Mouse (Mus musculus): Measurements from ENCODE around the gene Klb.

Gene Klb

DNA sequence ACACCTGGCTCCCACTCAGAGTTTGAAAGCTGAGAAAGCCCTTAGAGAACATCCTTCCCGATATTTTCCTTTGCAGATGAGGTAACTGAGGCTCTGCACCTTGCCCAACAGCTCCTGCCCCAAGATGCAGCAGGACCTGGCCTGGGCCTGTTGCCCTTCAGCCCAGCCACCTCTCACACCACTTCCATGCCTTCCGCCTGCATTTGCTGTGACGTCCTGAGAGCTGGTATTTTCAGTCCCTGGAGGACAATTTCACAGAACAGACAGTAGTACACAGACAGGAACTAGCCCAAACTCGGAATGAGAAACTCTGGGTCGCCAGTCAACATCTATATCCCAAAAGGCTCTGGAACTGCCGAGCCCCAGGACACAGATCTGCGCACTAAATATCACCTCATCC, 26.6 kb downstream of the Klb start:
- DNase-seq (ENCODE audit: low spot score in 2 of 2) = no peak

DNA sequence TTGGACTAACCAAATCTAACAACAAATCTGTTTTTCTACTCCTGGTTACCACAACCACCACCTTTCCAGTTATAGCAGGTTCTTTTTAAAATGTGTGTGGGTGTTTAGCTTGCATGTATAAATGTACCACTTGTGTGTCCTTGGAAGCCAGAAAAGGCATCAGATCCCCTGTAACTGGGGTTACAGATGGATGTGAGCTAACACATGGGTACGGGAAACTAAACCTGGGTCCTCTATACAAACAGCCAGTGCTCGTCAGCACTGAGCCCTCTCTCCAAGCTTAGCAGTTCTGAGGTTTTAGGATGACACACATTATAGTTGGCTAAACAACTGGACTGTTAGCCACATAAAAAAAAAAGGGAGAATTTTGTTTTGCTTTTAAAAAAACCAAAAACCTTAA, 37.6 kb downstream of the Klb start:
- no peak for DNase-seq (ENCODE audit: low spot score in 2 of 2)

DNA sequence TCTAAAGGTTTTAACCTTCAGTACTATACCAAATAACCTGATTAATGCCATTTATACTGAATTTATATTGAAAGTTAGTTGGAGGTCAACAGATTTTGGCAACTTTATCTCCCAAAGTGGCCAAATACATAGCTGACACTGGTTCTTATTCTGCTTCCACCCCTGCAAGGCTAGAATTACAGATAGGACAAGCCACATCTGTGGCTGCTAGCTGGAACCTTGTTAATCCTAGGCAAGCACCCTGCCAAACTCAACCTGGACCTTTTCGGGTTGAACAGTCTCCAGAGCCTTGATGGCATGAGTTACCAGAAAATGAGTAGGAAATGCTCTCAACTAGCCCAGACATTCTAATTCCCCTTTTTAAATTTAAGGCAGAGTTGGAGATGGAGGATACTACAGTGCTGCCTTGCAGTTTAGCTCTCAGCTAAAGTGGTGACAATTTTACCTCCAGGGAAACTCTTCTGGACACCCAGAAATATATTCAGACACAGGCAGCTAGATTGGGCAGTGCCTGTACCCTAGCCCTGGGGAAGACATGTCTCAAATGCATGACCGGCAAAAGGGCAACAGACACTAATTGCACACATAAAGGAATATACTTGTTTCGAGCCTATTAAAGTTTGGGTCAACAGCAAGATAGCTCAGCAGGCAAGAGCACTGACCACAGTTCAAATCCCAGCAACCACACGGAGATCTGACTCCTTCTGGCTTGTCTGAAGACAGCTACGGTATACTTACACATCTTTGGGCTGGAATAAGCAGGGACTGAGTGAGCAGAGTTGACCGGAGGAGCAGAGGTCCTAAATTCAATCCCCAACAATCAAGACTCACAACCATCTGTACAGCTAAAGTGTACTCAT, 39.1 kb downstream of the Klb start:
- no peak for DNase-seq (ENCODE audit: low spot score in 2 of 2)

DNA sequence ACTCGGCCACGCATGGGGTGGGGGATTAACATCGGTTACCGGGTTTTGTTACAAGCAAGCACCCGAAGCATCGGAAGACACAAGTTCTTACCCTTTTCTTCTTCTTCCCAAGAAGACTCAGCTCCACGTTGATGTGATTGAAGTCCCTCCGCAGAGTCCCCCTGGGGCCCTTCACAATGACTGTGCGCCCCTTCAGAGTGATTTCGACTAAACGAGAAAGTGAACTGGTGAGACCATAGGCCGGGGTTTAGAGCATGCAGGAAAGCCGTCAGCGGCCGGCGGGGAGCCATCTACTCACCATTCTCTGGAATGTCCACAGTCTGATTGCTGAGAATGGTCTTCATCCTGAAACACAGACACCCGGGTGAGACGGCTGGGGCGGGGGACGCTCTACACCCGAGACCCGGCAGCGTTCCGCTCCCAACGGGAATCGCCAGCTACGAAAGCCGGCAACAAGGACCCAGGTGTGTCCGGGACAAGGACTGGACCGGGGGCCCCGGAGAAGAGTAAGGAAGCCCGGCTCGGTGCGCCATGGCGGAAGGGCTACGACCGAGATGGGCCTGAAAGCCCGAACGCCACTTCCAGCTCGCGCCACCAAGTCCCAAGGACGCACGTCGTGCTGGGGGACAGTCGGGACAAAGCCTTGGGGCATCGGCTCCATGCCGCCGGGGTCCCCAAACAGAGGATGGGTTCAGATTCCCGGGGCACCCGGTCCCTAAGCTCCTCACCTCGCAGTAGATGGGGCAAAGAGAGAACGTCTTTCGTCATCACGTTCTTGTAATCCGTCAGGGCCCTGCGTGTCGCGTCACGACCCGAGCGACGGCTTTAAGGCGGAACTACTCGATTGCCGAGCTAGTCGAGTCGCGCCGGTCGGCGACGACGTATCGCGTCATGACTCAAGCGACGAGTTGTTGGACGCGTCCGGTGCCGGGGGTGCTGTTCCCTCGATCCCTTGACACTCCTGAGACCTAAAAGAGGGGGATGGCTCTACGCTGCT, 42.8 kb downstream of the Klb start, which contains the start of the genes Rpl9 and Lias:
Gene Rpl9 (minus strand): TSS at position 797 of the 997 bp plus-strand sequence.
Gene Lias (plus strand): TSS at position 850 of the 997 bp plus-strand sequence.
- peak; percentile 100 for DNase-seq (ENCODE audit: low spot score in 2 of 2)

DNA sequence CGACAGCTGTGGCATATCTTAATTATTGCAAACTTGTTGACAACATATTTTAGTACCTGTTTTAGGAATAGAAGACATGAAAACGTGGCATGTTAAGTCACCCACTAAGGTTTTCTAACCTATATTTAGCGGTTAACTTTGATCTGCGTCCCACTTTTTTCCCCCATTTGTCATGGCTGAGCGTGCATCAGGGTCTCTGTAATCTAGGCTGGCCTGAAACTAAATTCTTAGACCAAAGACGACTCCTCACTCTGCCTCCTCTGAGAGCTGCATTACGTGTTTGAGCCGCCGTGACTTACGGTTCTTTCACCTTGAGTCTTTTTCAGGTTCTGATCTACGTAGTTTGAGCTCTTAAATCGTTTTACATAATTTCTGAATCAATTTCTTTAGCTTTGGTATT, 43.6 kb downstream of the Klb start:
- DNase-seq (ENCODE audit: low spot score in 2 of 2) = no peak

DNA sequence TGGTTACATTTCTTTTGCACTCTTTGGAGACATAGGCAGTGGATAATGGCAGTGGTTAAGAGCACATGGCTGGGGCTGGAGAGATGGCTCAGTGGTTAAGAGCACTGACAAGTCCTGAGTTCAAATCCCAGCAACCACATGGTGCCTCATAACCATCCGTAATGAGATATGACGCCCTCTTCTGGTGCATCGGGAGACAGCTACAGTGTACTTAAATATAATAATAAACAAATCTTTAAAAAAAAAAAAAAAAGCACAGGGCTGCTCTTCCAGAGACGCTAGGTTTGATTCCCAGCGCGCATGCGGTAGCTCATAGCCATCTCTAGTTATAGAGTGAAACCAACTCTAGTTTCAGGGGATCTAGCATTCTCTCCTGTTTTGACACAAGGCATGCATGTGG, 46.3 kb downstream of the Klb start:
- DNase-seq (ENCODE audit: low spot score in 2 of 2) = no peak

DNA sequence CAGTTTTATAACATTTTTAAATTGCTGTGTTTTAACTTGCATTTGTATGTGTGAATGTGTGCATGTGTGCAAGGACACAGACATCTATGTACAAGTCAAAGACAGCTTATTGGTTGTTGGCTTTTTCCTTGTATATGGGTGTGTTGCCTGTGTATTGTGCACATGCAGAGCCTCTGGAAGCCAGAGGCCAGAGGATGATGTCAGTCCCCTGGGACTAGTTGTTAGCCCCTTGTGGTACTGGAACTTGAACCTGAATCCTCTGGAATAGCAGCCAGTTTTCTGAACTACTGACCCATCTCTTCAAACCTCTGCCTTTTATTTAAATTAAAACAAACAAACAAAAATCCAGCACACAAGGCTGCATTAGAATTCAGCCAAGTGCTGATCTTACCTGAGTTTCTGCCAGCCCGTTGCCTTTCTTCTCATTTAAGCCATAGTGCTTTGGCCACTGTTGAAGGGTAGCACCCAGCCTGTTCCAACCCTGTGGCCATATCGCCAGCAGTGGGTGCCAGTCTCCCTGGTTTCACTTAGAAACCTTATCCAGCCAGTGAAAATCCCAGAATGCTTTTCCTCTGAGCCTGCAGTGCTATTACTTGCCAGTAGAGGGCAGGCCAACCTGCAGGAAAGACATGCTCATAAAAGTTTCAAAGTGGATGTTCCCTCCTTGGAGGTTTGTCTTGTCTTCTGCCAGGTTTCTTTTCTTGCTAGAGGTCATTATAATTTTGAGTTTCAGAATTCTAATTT, 53.3 kb downstream of the Klb start:
- DNase-seq (ENCODE audit: low spot score in 2 of 2) = peak; percentile 81 to 88

DNA sequence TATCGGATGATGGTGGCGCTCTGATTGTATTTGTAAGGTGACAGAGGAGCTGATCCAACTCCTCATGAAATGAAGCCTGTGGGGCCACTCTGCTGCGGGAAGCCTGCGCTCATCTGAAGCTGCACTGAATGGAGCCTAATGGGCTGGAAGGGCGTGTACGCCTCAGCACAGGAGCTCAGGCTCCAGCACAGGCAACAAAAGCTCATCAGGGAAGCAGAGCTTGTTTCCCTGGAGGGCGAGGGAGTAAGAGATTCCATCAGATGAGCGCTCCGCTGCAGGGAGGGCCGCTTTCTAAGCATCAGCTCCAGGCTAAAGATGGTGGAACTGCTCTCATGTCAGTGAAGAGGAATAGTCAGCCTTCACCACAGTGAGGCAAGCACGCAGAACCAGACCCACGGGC, 59.9 kb downstream of the Klb start:
- no peak for DNase-seq (ENCODE audit: low spot score in 2 of 2)

DNA sequence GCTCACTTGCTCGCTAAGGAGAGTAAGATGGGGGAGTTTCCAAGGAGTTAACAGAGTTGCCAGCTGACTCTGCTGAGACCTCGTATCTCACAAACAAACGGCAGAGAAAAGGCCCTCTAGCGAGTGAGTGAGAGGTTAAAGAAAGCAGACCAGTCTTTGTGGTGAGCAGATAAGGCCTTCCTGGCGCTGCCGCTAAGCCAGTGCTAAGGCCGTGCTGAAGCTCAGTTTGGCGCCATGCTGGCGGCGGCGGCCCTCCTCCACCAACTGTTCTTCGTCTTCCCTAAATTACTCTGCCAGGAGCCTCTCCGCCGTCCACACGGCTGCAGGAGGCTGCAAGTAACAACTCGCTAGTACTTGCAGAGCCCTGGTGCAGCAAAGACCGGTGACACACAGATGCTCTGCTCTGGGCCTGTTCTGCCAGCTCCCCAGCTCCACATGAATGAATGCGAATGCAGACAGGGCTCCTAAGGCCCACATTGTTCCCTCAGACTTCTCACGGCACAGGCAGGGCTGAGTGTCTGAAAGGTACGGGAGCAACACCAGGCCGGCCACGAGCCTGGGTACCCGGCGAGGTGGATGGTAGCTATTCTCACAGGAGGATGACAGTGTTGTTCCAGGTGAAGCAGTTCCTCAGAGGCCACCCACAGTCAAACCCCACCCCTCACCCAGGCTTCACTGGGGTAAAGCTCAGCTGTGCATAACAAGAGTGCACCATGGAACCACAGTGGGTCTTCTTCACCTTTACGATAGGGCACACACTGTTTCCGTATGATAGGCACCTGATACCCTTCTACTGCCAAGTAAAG, 67.7 kb downstream of the Klb start:
- peak in 1 of 2 experiments; percentile 24 for DNase-seq (ENCODE audit: low spot score in 2 of 2)

DNA sequence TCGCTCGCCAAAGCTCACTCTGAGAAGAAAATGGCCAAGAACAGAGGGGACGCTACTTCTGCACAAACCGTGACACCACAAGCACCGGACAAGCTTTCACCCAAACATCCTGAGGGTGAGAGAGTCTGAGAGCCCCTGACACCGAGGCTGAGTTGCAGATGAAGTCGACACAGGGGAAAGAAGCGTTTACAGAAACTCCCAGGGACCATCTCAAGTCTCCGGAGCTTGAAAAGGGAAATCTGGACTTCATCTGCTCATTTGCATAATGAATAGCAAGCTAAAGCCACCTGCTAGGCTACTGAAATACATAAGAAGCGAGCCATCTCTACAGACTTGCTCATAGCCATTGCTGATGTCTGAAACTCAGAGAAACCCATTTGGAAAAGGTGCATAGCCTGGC, 71.0 kb downstream of the Klb start:
- no peak for DNase-seq (ENCODE audit: low spot score in 2 of 2)

DNA sequence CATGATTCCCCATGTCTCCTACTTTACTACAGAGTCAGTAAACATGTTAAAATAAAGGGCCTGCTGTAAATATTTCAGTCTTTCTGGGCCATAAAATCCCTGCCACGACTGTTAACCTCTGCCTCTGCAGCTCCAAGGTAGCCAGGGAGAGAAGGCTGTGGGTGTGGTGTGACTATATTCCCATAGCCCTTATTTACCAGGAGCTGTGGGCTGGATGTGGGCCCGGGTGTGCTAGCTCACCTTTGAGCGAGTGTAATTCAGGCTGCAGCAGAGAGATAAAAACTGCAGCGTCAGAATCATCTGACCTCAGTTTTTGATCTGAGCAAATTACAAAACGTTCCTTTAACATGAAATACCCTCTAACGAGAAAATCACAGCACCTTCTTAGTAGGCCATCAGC, 72.7 kb downstream of the Klb start:
- no peak for DNase-seq (ENCODE audit: low spot score in 2 of 2)

DNA sequence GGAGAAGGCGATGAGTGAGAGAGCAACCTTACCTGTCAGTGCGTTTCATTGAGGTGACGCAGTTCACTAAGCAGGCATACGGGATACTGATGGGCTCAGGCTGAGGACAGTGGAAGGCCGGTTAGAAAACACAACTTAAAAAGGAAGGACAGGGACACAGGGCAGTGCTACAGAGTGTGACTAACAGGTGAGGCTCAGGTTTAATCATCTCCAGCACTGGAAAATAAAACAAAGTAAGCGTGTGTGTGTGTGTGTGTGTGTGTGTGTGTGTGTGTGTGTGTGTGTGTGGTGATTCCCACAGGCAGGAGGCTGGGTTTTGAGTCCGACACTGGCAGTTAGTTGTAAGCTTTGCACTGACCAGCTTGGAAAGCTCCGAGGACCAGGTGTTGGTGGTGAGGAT, 74.7 kb downstream of the Klb start:
- DNase-seq (ENCODE audit: low spot score in 2 of 2) = no peak

DNA sequence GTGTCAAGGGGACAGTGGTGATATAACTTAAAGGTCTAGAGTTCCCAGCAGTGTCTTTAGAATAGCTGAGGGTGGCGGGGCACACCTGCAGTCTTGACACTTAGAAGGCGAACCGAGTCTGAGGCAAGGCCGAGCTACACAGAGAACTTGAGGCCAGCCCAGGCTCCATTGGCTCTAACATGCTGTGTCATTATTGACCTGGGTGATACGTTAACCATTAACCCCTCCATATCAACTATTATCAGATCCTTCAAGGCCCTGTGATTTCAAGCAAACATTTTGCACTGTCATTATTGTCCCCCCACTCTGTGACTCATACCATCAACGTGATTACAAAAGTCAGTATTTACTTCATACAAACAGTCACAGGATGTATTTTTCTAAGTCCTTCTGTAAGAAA, 76.1 kb downstream of the Klb start:
- DNase-seq (ENCODE audit: low spot score in 2 of 2) = no peak

DNA sequence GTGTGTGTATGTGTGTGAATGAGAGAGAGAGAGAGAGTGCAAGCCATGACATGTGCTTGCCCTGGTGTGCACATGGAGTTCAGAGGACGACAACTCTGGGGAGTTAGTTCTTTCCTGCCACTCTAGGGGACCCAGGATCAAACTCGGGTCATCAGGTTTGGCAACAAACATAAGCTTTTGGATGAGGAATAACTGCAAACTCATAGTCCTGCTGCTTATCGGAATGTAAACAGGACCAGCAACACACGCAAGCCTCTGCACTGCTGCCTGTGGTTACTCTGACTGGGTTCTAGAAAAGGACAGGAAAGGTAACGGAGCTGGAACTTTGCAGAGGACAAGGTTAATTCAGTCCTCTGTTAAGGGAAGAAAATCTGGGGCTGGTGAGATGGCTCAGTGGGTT, 77.1 kb downstream of the Klb start:
- no peak for DNase-seq (ENCODE audit: low spot score in 2 of 2)

DNA sequence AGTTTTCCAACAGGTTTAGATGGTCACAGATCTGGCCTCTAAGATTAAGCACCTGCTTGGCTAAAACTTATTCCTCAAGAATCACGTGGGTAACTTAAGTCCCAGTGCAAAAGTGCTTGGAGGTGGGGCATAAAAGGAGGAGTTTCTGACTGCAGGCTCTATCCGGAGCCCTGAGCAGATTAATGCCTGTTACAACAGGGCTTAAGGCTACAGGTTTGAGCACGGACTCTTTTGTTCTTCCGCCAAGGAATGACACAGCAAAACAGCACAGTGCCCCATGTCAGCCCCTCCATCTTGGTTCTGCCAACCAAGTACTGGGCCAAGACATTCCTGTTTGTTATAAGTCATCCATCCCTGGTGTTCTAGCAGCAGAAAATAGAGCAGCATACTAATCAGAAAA, 80.2 kb downstream of the Klb start:
- no peak for DNase-seq (ENCODE audit: low spot score in 2 of 2)

DNA sequence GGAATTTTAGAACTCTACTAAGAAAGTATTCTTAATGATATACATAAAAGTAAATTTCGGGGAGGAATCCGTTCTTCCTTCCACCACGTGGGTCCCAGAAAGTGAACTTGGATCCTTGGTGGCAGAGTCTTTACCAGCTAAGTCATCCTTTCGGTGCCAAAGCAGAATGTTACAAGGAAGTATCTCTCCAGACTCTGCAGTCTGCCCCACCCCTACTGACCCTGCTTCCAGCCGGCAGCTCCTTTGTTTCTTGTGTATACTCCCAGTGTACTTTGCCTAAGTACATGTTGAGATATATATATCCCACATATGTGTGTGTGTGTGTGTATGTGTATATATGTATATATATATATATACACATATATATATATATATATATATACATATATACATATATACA, 81.3 kb downstream of the Klb start:
- DNase-seq (ENCODE audit: low spot score in 2 of 2) = no peak

Measured in spleen, postnatal 4 days (tissue).